Mouse (Mus musculus) intestine, embryonic 15.5 days (tissue): ENCODE results near the gene 6030445D17Rik. TPM values are rescaled to one million over a fixed set of nuclear protein-coding genes. Genes with fewer than 3 reads are reported as not detected.

Experiments used
- ATAC-seq: fragments of 200-750 bp; cut with Nextera tagmentation; 2 replicates; pipeline ENCODE4 v1.8.0; 2017; ENCODE audit warnings: moderate TSS enrichment, moderate library complexity
- H3K27ac ChIP-seq: fragments of 300-500 bp; sonication (generic); 2 replicates; pipeline ENCODE4 v1.5.1; 2015; ENCODE audit warnings: mild to moderate bottlenecking, inconsistent platforms
- H3K27me3 ChIP-seq: fragments of 300-500 bp; sonication (generic); replicated peaks from 2 replicates; pipeline ENCODE4 v1.6.1; 2015; ENCODE audit warnings: inconsistent platforms
- H3K36me3 ChIP-seq: fragments of 300-500 bp; sonication (generic); 2 replicates; pipeline ENCODE4 v1.6.1; 2015; ENCODE audit warnings: inconsistent platforms
- H3K4me1 ChIP-seq: fragments of 300-500 bp; sonication (generic); replicated peaks from 2 replicates; pipeline ENCODE4 v1.6.1; 2015; ENCODE audit warnings: inconsistent platforms
- H3K4me2 ChIP-seq: fragments of 300-500 bp; sonication (generic); replicated peaks from 2 replicates; pipeline ENCODE4 v1.6.1; 2015; ENCODE audit warnings: mild to moderate bottlenecking, inconsistent platforms
- H3K4me3 ChIP-seq: fragments of 300-500 bp; sonication (generic); replicated peaks from 2 replicates; pipeline ENCODE4 v1.5.1; 2015; ENCODE audit warnings: inconsistent platforms
- H3K9ac ChIP-seq: fragments of 300-500 bp; sonication (generic); 2 replicates; pipeline ENCODE4 v1.6.1; 2015; ENCODE audit warnings: inconsistent platforms
- H3K9me3 ChIP-seq: fragments of 300-500 bp; sonication (generic); 2 replicates; pipeline ENCODE4 v1.6.1; 2016; ENCODE audit warnings: inconsistent platforms
- WGBS: fragments of 180-500 bp; shearing (Covaris S2); methylation state at CpG from one replicate; pipeline ENCODE4 v1.1.7; 2015; 5-methylcytosine and 5-hydroxymethylcytosine counted together
- polyA plus RNA-seq: library from polyadenylated mRNA; unstranded; fragments of >200 nt; fragmentation: Nextera tagmentation; extraction: Ambion mirVana; gene quantifications from 2 replicates; pipeline ENCODE4 v1.2.1, GENCODE M21; 2015

The 6030445D17Rik gene
- polyA plus RNA-seq, 1 experiment from 2014 or later = 0.50 TPM

GRCm38 (mm10) chr4:136461761-136462085, 327 bp upstream of the 6030445D17Rik start:
- no peaks in the 10 kb centered on the region for H3K36me3 ChIP-seq
- 20% methylated on average over 6 of the region's 6 CpGs for WGBS

GRCm38 (mm10) chr4:136462839-136463178, 759 bp downstream of the 6030445D17Rik start:
- Histone ChIP-seq H3K4me1 (peaks cover 26% of the 10 kb centered on the region), H3K4me2 (peak overlapping the region; percentile 98), H3K27ac (peak overlapping the region; percentile 88), H3K4me3 (peak overlapping the region; percentile 71), H3K36me3 (no peaks in the 10 kb centered on the region), H3K9ac (peak overlapping the region; percentile 75), H3K9me3 (no peaks in the 10 kb centered on the region), H3K27me3 (no peaks in the 10 kb centered on the region)
- peak; percentile 58 for ATAC-seq
- 1% methylated on average over 8 of the region's 8 CpGs for WGBS

More at GRCm38 (mm10) chr4:136461761-136462085, 327 bp upstream of the 6030445D17Rik start:
- ATAC-seq = no peak; the same call in 1 of the 2 replicates
- Histone ChIP-seq H3K9ac (peak overlapping the region; percentile 75; the same call in 1 of the 2 replicates), H3K9me3 (no peaks in the 10 kb centered on the region), H3K27ac (peak overlapping the region; percentile 88), H3K4me2 (peak overlapping the region; percentile 98), H3K27me3 (no peaks in the 10 kb centered on the region), H3K4me3 (peak overlapping the region; percentile 71), H3K4me1 (peaks cover 26% of the 10 kb centered on the region)

GRCm38 (mm10) chr4:136463436-136463835, 1.4 kb downstream of the 6030445D17Rik start:
- no peaks in the 10 kb centered on the region for H3K36me3 ChIP-seq
- H3K27me3 ChIP-seq = no peaks in the 10 kb centered on the region
- peak overlapping the region; percentile 98 for H3K4me2 ChIP-seq
- peaks cover 29% of the 10 kb centered on the region for H3K4me1 ChIP-seq
- no peak for ATAC-seq
- 34% methylated on average over 9 of the region's 9 CpGs for WGBS
- peak overlapping the region; percentile 71 for H3K4me3 ChIP-seq
- H3K9ac ChIP-seq = 0 out of 2 replicates have a peak overlapping the region, but pooled peaks have one; percentile 14
- H3K27ac ChIP-seq = no peak overlapping the region
- H3K9me3 ChIP-seq = no peaks in the 10 kb centered on the region

GRCm38 (mm10) chr4:136466226-136466625, 4.2 kb downstream of the 6030445D17Rik start:
- no peak for ATAC-seq
- WGBS = 38% methylated on average over 4 of the region's 4 CpGs

GRCm38 (mm10) chr4:136468553-136469327, 6.7 kb downstream of the 6030445D17Rik start:
- H3K4me3 ChIP-seq = peak overlapping the region; percentile 94; the same call in 1 of the 2 replicates
- WGBS = 60% methylated on average over 14 of the region's 14 CpGs
- peaks cover 25% of the 10 kb centered on the region for H3K4me1 ChIP-seq
- peak overlapping the region; percentile 60 for H3K4me2 ChIP-seq
- peak overlapping the region; percentile 99 for H3K27ac ChIP-seq
- H3K36me3 ChIP-seq = no peaks in the 10 kb centered on the region
- no peak overlapping the region for H3K9ac ChIP-seq
- no peaks in the 10 kb centered on the region for H3K27me3 ChIP-seq
- ATAC-seq = peak; percentile 67
- H3K9me3 ChIP-seq = no peaks in the 10 kb centered on the region

More at GRCm38 (mm10) chr4:136466226-136466625, 4.2 kb downstream of the 6030445D17Rik start:
- Histone ChIP-seq H3K4me1 (peaks cover 36% of the 10 kb centered on the region), H3K27me3 (no peaks in the 10 kb centered on the region), H3K36me3 (no peaks in the 10 kb centered on the region), H3K27ac (peak overlapping the region; percentile 15; the same call in 1 of the 2 replicates), H3K4me3 (no peak overlapping the region), H3K9ac (no peak overlapping the region), H3K9me3 (no peaks in the 10 kb centered on the region), H3K4me2 (no peak overlapping the region)

GRCm38 (mm10) chr4:136469371-136469903, 7.4 kb downstream of the 6030445D17Rik start, which contains the start of gene Luzp1:
TSS of gene Luzp1 (plus strand) at chr4:136469761.
- H3K4me2 ChIP-seq = peak within 1 kb of the TSS; percentile 60
- no peaks in the 10 kb centered on the region for H3K9me3 ChIP-seq
- no peaks in the 10 kb centered on the region for H3K27me3 ChIP-seq
- H3K27ac ChIP-seq = peak within 1 kb of the TSS; percentile 99
- H3K4me3 ChIP-seq = peak within 1 kb of the TSS; percentile 94
- H3K4me1 ChIP-seq = peaks cover 22% of the 10 kb centered on the region
- H3K36me3 ChIP-seq = no peaks in the 10 kb centered on the region
- peak within 1 kb of the TSS; percentile 76 for H3K9ac ChIP-seq
- ATAC-seq = peak; percentile 93
- 1% methylated on average over 36 of the region's 36 CpGs for WGBS

GRCm38 (mm10) chr4:136469941-136470346, 7.9 kb downstream of the 6030445D17Rik start:
- no peaks in the 10 kb centered on the region for H3K9me3 ChIP-seq
- peak overlapping the region; percentile 99 for H3K27ac ChIP-seq
- H3K4me2 ChIP-seq = peak overlapping the region; percentile 60
- H3K36me3 ChIP-seq = no peaks in the 10 kb centered on the region
- peak; percentile 78 for ATAC-seq
- H3K27me3 ChIP-seq = no peaks in the 10 kb centered on the region
- H3K4me3 ChIP-seq = peak overlapping the region; percentile 94
- H3K9ac ChIP-seq = peak overlapping the region; percentile 76
- peaks cover 22% of the 10 kb centered on the region for H3K4me1 ChIP-seq
- WGBS = under 1% methylated on average over 44 of the region's 55 CpGs

GRCm38 (mm10) chr4:136470347-136471071, 8.5 kb downstream of the 6030445D17Rik start:
- H3K4me3 ChIP-seq = peak overlapping the region; percentile 94
- peaks cover 20% of the 10 kb centered on the region for H3K4me1 ChIP-seq
- WGBS = under 1% methylated on average over 58 of the region's 58 CpGs
- no peaks in the 10 kb centered on the region for H3K36me3 ChIP-seq
- peak overlapping the region; percentile 60 for H3K4me2 ChIP-seq
- H3K9ac ChIP-seq = peak overlapping the region; percentile 76
- H3K9me3 ChIP-seq = no peaks in the 10 kb centered on the region
- peak; percentile 33 for ATAC-seq
- no peaks in the 10 kb centered on the region for H3K27me3 ChIP-seq
- H3K27ac ChIP-seq = peak overlapping the region; percentile 99

- ATAC-seq = no peak
- H3K9me3 ChIP-seq = no peaks in the 10 kb centered on the region
- no peak overlapping the region for H3K9ac ChIP-seq
- 0 out of 2 replicates have a peak, but pooled peaks cover 3% of the 10 kb centered on the region for H3K4me1 ChIP-seq
- no peaks in the 10 kb centered on the region for H3K27me3 ChIP-seq
- no peak overlapping the region for H3K27ac ChIP-seq
- no peaks in the 10 kb centered on the region for H3K36me3 ChIP-seq
- H3K4me2 ChIP-seq = no peak overlapping the region
- no peak overlapping the region for H3K4me3 ChIP-seq
- WGBS = 93% methylated on average over 1 of the region's 1 CpGs
Observed at GRCm38 (mm10) chr4:136476692-136477091, 14.6 kb downstream of the 6030445D17Rik start.

- Histone ChIP-seq H3K27ac (no peak overlapping the region), H3K4me2 (no peak overlapping the region), H3K9ac (no peak overlapping the region), H3K36me3 (no peaks in the 10 kb centered on the region), H3K4me1 (no peaks in the 10 kb centered on the region), H3K9me3 (no peaks in the 10 kb centered on the region), H3K4me3 (no peak overlapping the region), H3K27me3 (no peaks in the 10 kb centered on the region)
- 91% methylated on average over 2 of the region's 2 CpGs for WGBS
- ATAC-seq = no peak
Observed at GRCm38 (mm10) chr4:136486549-136486948, 24.5 kb downstream of the 6030445D17Rik start.

GRCm38 (mm10) chr4:136495993-136496392, 33.9 kb downstream of the 6030445D17Rik start:
- H3K36me3 ChIP-seq = no peaks in the 10 kb centered on the region
- peaks cover 4% of the 10 kb centered on the region for H3K4me1 ChIP-seq
- H3K9ac ChIP-seq = no peak overlapping the region
- no peaks in the 10 kb centered on the region for H3K27me3 ChIP-seq
- H3K27ac ChIP-seq = no peak overlapping the region
- H3K9me3 ChIP-seq = no peaks in the 10 kb centered on the region
- no peak overlapping the region for H3K4me2 ChIP-seq
- no peak for ATAC-seq
- no peak overlapping the region for H3K4me3 ChIP-seq
